Comparison of ENCODE assay signal across 9 mouse cellular contexts in the genomic region with DNA sequence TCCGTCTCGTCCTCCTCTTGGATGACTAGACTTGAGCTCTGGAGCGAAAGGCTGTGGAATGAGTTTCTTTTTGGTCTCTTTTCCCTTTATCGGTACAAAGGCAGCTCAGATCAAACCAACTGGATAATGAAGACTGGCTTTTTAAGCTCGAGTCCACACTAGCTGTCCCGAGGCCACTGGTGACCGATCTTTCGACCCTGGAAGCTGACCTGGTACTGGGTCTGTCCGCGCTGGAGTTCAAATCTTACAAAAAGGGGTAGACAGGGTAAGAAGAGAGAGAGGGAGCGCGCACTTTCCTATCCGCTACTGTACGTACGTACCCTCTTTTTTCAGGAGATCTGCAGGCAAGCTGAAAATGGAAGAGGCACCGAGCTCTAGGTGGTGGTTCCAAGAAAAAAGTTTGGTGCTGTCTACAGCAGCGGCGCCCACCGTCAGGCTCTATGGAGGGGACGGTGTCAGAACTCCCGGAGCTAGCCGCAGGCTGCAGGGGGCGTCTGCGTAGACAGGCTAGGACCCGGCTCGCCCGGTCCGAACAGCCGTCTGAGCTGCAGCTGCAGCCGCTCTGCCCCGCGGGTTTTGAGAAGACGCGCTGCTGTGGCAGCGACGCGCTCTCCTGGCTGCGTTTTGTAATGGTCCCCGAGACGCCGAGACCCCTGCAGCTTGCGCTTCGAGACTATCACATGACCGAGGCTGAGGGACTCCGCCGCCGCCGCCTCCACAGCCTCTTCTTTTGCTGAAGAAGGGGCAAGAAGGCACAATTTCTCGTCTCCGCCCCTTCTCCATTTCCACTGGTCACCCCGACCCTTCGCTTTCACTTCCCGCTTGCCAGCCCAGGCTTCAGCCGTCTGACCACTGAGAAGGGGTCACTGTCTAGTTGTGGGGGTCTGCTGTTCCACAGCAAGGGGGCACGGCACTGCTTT. TPM values are rescaled to one million over a fixed set of nuclear protein-coding genes. Genes with fewer than 3 reads are reported as not detected.
DNase-seq lines count a peak whose midpoint lies in the region; ATAC-seq and TF ChIP-seq lines count a peak whose summit lies in the region.
"Had no signal": no experiment of that assay in that cellular context is flagged by ENCODE, and none has a peak within 500 bp of the region (broad histone marks: within the 10 kb centered on the region; RNA-seq: fewer than 3 reads in every experiment).

No protein-coding gene starts in this region.

- H3K9me3 ChIP-seq in lung, postnatal 0 days (ENCODE audit: low read length), result no peaks in the 10 kb centered on the region
- no peaks in the 10 kb centered on the region for H3K9me3 ChIP-seq in forebrain, embryonic 15.5 days
- no peaks in the 10 kb centered on the region for H3K9me3 ChIP-seq in limb, embryonic 13.5 days
- H3K9me3 ChIP-seq in neural tube, embryonic 15.5 days (replicated peaks), result no peaks in the 10 kb centered on the region

- no peak overlapping the region for H3K27ac ChIP-seq in lung, postnatal 0 days (ENCODE audit: low read length)
- no peak overlapping the region for H3K27ac ChIP-seq in forebrain, embryonic 15.5 days (replicated peaks)
- H3K27ac ChIP-seq in limb, embryonic 13.5 days, result no peak overlapping the region
- H3K27ac ChIP-seq in neural tube, embryonic 15.5 days (replicated peaks), result no peak overlapping the region

- no peak for ATAC-seq in lung, postnatal 0 days
- no peak for ATAC-seq in forebrain, embryonic 15.5 days (replicated peaks)
- ATAC-seq in limb, embryonic 13.5 days (ENCODE audit: low FRiP score, low read depth), result no peak
- ATAC-seq in neural tube, embryonic 15.5 days (ENCODE audit: low FRiP score), result no peak

- peaks cover 20% of the 10 kb centered on the region for H3K4me1 ChIP-seq in lung, postnatal 0 days (ENCODE audit: insufficient read depth, low read depth, low read length)
- peaks cover 56% of the 10 kb centered on the region for H3K4me1 ChIP-seq in forebrain, embryonic 15.5 days
- peaks cover 43% of the 10 kb centered on the region for H3K4me1 ChIP-seq in limb, embryonic 13.5 days
- peaks cover 48% of the 10 kb centered on the region for H3K4me1 ChIP-seq in neural tube, embryonic 15.5 days

- WGBS in lung, postnatal 0 days, result 3% methylated on average over 50 of the region's 55 CpGs
- WGBS in forebrain, embryonic 15.5 days, result under 1% methylated on average over 55 of the region's 55 CpGs
- 2% methylated on average over 55 of the region's 55 CpGs for WGBS in limb, embryonic 13.5 days
- 1% methylated on average over 54 of the region's 55 CpGs for WGBS in neural tube, embryonic 15.5 days

- no peaks in the 10 kb centered on the region for H3K36me3 ChIP-seq in lung, postnatal 0 days (ENCODE audit: insufficient read depth, low read length)
- no peaks in the 10 kb centered on the region for H3K36me3 ChIP-seq in forebrain, embryonic 15.5 days
- no peaks in the 10 kb centered on the region for H3K36me3 ChIP-seq in limb, embryonic 13.5 days
- H3K36me3 ChIP-seq in neural tube, embryonic 15.5 days, result no peaks in the 10 kb centered on the region

- H3K27me3 ChIP-seq in lung, postnatal 0 days (replicated peaks; ENCODE audit: insufficient read depth, low read length), result peaks cover 82% of the 10 kb centered on the region
- H3K27me3 ChIP-seq in forebrain, embryonic 15.5 days, result peaks cover 86% of the 10 kb centered on the region
- peaks cover 98% of the 10 kb centered on the region for H3K27me3 ChIP-seq in limb, embryonic 13.5 days
- H3K27me3 ChIP-seq in neural tube, embryonic 15.5 days (replicated peaks), result peaks cover 91% of the 10 kb centered on the region

- H3K4me2 ChIP-seq in lung, postnatal 0 days (replicated peaks; ENCODE audit: low read depth, low read length), result peak overlapping the region; percentile 68
- H3K4me2 ChIP-seq in forebrain, embryonic 15.5 days (replicated peaks), result peak overlapping the region; percentile 92
- peak overlapping the region; percentile 81 for H3K4me2 ChIP-seq in limb, embryonic 13.5 days (replicated peaks)
- H3K4me2 ChIP-seq in neural tube, embryonic 15.5 days, result peak overlapping the region; percentile 89

- intact Hi-C loops in gastrocnemius, postnatal 14 days (cut with DNase I; ENCODE audit: low total_unique reads), result no loop called here

- H3K4me3 ChIP-seq in lung, postnatal 0 days (ENCODE audit: low read depth, low read length), result peak overlapping the region; percentile 35
- peak overlapping the region; percentile 22 for H3K4me3 ChIP-seq in forebrain, embryonic 15.5 days
- H3K4me3 ChIP-seq in limb, embryonic 13.5 days, result peak overlapping the region; percentile 49
- peak overlapping the region; percentile 45 for H3K4me3 ChIP-seq in neural tube, embryonic 15.5 days (replicated peaks)

- no peak for DNase-seq in lung, postnatal 0 days (ENCODE audit: low spot score)
- DNase-seq in lung, adult 18-20 months, result no peak
- no peak for DNase-seq in frontal cortex, postnatal 25 days (ENCODE audit: low spot score in 2 of 2)
- DNase-seq in frontal cortex, postnatal 36 days (ENCODE audit: low spot score in 2 of 2), result no peak
- no peak for DNase-seq in gastrocnemius, postnatal 14 days

- no peak overlapping the region for H3K9ac ChIP-seq in lung, postnatal 0 days (replicated peaks; ENCODE audit: low read depth)
- no peak overlapping the region for H3K9ac ChIP-seq in forebrain, embryonic 15.5 days (replicated peaks)
- H3K9ac ChIP-seq in limb, embryonic 13.5 days, result no peak overlapping the region
- no peak overlapping the region for H3K9ac ChIP-seq in neural tube, embryonic 15.5 days (replicated peaks)

- TF ChIP-seq EP300 in lung, postnatal 0 days (IDR thresholded peaks at IDR 0.05), result no peak

- no peak for TF ChIP-seq CTCF in lung, postnatal 0 days (IDR thresholded peaks at IDR 0.05)

RNA-seq across cellular contexts. Expression of gene Foxb2, which starts 0.6 kb away (rescaled TPM):
- not detected in 2 replicates for polyA plus RNA-seq in lung, postnatal 0 days (2015; fragmentation: Nextera tagmentation; extraction: Ambion mirVana)
- 0.11 TPM in 1 of 2 replicates, not detected in the other for polyA plus RNA-seq in forebrain, embryonic 15.5 days (2015; fragmentation: Nextera tagmentation; extraction: Ambion mirVana)
- 0.13 TPM in 1 of 2 replicates, not detected in the other for polyA plus RNA-seq in limb, embryonic 13.5 days (2015; fragmentation: Nextera tagmentation; extraction: Ambion mirVana)
- not detected in 2 replicates for polyA plus RNA-seq in neural tube, embryonic 15.5 days (2015; fragmentation: Nextera tagmentation; extraction: Ambion mirVana)
- not detected for total RNA-seq in gastrocnemius, postnatal 14 days (2021)
- total RNA-seq: left cerebral cortex, postnatal 25 days had no signal
